8 mouse cellular contexts compared by ENCODE assay signal in the genomic region with DNA sequence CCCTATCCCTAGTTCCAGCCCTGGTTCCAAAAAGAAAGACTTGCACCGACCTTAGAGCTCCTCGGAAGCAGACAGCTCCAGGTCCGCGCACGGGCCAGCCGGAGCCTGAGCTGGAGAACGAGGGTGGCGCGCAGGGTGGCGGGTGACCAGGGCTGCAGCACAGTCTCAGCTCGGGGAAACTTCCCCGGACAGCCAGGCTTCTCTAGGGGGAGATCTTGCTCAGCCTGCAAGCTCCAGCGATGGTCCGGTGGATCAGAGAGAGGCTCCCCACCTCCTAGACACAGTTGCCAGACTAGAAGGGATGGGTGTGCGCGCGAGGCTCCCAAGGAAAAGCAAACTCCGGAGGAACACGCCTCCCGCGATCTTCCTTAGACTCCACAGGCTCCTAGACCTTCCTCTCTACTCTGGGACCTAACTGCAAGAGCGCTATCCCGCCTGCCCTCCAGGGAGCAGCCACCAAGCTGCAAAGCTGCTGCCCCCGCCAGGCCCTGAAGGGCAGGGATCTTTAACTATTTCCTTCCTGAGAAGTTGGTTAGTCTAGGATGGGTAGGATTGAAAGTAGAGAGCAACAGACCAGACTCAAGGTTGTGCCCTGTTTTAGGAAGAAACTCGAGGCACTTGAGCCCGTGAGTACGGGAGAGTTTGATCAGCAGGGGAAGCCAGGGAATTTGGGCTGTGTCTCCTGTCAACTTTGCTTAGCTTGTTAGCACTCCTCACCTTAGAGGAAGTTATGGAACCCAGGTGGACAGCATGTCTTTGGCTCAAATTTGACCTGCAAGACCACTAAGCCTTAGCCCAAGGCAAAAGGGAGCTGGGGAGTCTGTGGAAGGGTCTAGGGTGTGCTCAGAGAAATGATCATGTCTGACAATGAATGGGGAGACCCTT. TPM values are rescaled to one million over a fixed set of nuclear protein-coding genes. Genes with fewer than 3 reads are reported as not detected.
DNase-seq lines count a peak whose midpoint lies in the region; ATAC-seq lines count a peak whose summit lies in the region.

A gene (minus strand): TSS at position 419 of the 885 bp plus-strand sequence.

- peak; percentile 5 to 11 for DNase-seq in left cerebral cortex, adult 18-20 months (ENCODE audit: low spot score in 2 of 2)
- no peak for DNase-seq in left cerebral cortex, adult 11 months (ENCODE audit: low spot score)
- no peak for DNase-seq in spleen, postnatal 10 days (ENCODE audit: low spot score in 2 of 2)

- peak within 1 kb of the TSS; percentile 57 for H3K4me3 ChIP-seq in embryonic facial prominence, embryonic 15.5 days (replicated peaks)
- H3K4me3 ChIP-seq in heart, embryonic 13.5 days, result peak within 1 kb of the TSS; percentile 79
- H3K4me3 ChIP-seq in kidney, embryonic 16.5 days (ENCODE audit: low read length), result peak within 1 kb of the TSS; percentile 52
- peak within 1 kb of the TSS; percentile 51 for H3K4me3 ChIP-seq in liver, embryonic 16.5 days (ENCODE audit: low read depth, low read length)
- H3K4me3 ChIP-seq in neural tube, embryonic 15.5 days (replicated peaks), result peak within 1 kb of the TSS; percentile 46

- peak within 1 kb of the TSS; percentile 97 for H3K27ac ChIP-seq in embryonic facial prominence, embryonic 15.5 days (replicated peaks)
- peak within 1 kb of the TSS; percentile 99 for H3K27ac ChIP-seq in heart, embryonic 13.5 days (replicated peaks)
- H3K27ac ChIP-seq in kidney, embryonic 16.5 days (ENCODE audit: low read length), result peak within 1 kb of the TSS; percentile 94
- peak within 1 kb of the TSS; percentile 53 for H3K27ac ChIP-seq in liver, embryonic 16.5 days (ENCODE audit: low read length)
- H3K27ac ChIP-seq in neural tube, embryonic 15.5 days (replicated peaks), result peak within 1 kb of the TSS; percentile 80

- H3K36me3 ChIP-seq in embryonic facial prominence, embryonic 15.5 days, result no peaks in the 10 kb centered on the region
- H3K36me3 ChIP-seq in heart, embryonic 13.5 days, result peaks cover 10% of the 10 kb centered on the region
- H3K36me3 ChIP-seq in kidney, embryonic 16.5 days (ENCODE audit: insufficient read depth, low read length), result peaks cover 4% of the 10 kb centered on the region; the same call in 1 of the 2 replicates
- H3K36me3 ChIP-seq in liver, embryonic 16.5 days (ENCODE audit: control insufficient read depth, insufficient read depth), result no peaks in the 10 kb centered on the region
- no peaks in the 10 kb centered on the region for H3K36me3 ChIP-seq in neural tube, embryonic 15.5 days

- H3K27me3 ChIP-seq in embryonic facial prominence, embryonic 15.5 days, result no peaks in the 10 kb centered on the region
- no peaks in the 10 kb centered on the region for H3K27me3 ChIP-seq in heart, embryonic 13.5 days (replicated peaks)
- H3K27me3 ChIP-seq in kidney, embryonic 16.5 days (ENCODE audit: insufficient read depth, low read length), result no peaks in the 10 kb centered on the region
- H3K27me3 ChIP-seq in liver, embryonic 16.5 days (ENCODE audit: control insufficient read depth, insufficient read depth, low read depth, low read length), result no peaks in the 10 kb centered on the region
- no peaks in the 10 kb centered on the region; the same call in 1 of the 2 replicates for H3K27me3 ChIP-seq in neural tube, embryonic 15.5 days (replicated peaks)

- ATAC-seq in embryonic facial prominence, embryonic 15.5 days (ENCODE audit: insufficient number of reproducible peaks, low FRiP score, low TSS enrichment, low read depth), result peak; percentile 87
- ATAC-seq in heart, embryonic 13.5 days (ENCODE audit: extremely low read depth, insufficient number of reproducible peaks, low FRiP score, low TSS enrichment), result peak; percentile 60
- ATAC-seq in kidney, embryonic 16.5 days (ENCODE audit: low FRiP score, low TSS enrichment), result peak; percentile 96
- peak; percentile 37; the same call in 1 of the 2 replicates for ATAC-seq in liver, embryonic 16.5 days (ENCODE audit: low read depth)
- ATAC-seq in neural tube, embryonic 15.5 days (ENCODE audit: low FRiP score), result peak; percentile 86

- peaks cover 28% of the 10 kb centered on the region for H3K4me1 ChIP-seq in embryonic facial prominence, embryonic 15.5 days
- H3K4me1 ChIP-seq in heart, embryonic 13.5 days, result peaks cover 65% of the 10 kb centered on the region
- H3K4me1 ChIP-seq in kidney, embryonic 16.5 days (ENCODE audit: insufficient read depth, low read length), result peaks cover 17% of the 10 kb centered on the region
- no peaks in the 10 kb centered on the region; the same call in 1 of the 2 replicates for H3K4me1 ChIP-seq in liver, embryonic 16.5 days (ENCODE audit: control insufficient read depth, low read depth, low read length)
- H3K4me1 ChIP-seq in neural tube, embryonic 15.5 days, result peaks cover 11% of the 10 kb centered on the region

- WGBS in embryonic facial prominence, embryonic 15.5 days, result under 1% methylated on average over 27 of the region's 27 CpGs
- WGBS in heart, embryonic 13.5 days, result under 1% methylated on average over 27 of the region's 27 CpGs
- WGBS in kidney, embryonic 16.5 days, result under 1% methylated on average over 27 of the region's 27 CpGs
- 3% methylated on average over 27 of the region's 27 CpGs for WGBS in liver, embryonic 16.5 days (ENCODE audit: insufficient replicate concordance)
- 3% methylated on average over 27 of the region's 27 CpGs for WGBS in neural tube, embryonic 15.5 days

- H3K9me3 ChIP-seq in embryonic facial prominence, embryonic 15.5 days (replicated peaks), result no peaks in the 10 kb centered on the region
- H3K9me3 ChIP-seq in heart, embryonic 13.5 days, result no peaks in the 10 kb centered on the region
- H3K9me3 ChIP-seq in kidney, embryonic 16.5 days (ENCODE audit: low read length), result no peaks in the 10 kb centered on the region
- no peaks in the 10 kb centered on the region for H3K9me3 ChIP-seq in liver, embryonic 16.5 days (replicated peaks; ENCODE audit: control insufficient read depth, low read length)
- H3K9me3 ChIP-seq in neural tube, embryonic 15.5 days (replicated peaks), result no peaks in the 10 kb centered on the region

- peak within 1 kb of the TSS; percentile 47 for H3K9ac ChIP-seq in embryonic facial prominence, embryonic 15.5 days
- peak within 1 kb of the TSS; percentile 93 for H3K9ac ChIP-seq in heart, embryonic 13.5 days
- peak within 1 kb of the TSS; percentile 74 for H3K9ac ChIP-seq in kidney, embryonic 16.5 days (replicated peaks; ENCODE audit: low read length)
- H3K9ac ChIP-seq in liver, embryonic 16.5 days (ENCODE audit: low read depth, low read length), result peak within 1 kb of the TSS; percentile 37
- peak within 1 kb of the TSS; percentile 44 for H3K9ac ChIP-seq in neural tube, embryonic 15.5 days (replicated peaks)

- peak within 1 kb of the TSS; percentile 61 for H3K4me2 ChIP-seq in embryonic facial prominence, embryonic 15.5 days (replicated peaks)
- H3K4me2 ChIP-seq in heart, embryonic 13.5 days, result peak within 1 kb of the TSS; percentile 71
- peak within 1 kb of the TSS; percentile 58 for H3K4me2 ChIP-seq in kidney, embryonic 16.5 days (replicated peaks; ENCODE audit: low read depth, low read length)
- H3K4me2 ChIP-seq in liver, embryonic 16.5 days (ENCODE audit: low read depth, low read length), result peak within 1 kb of the TSS; percentile 57
- peak within 1 kb of the TSS; percentile 88 for H3K4me2 ChIP-seq in neural tube, embryonic 15.5 days

RNA-seq across cellular contexts. Expression of the gene that starts here (rescaled TPM):
- total RNA-seq in left cerebral cortex, adult 18-20 months (2021), result 1 to 10 TPM; 3.3 to 3.4 TPM
- 47.1 and 56.9 TPM in 2 replicates for polyA plus RNA-seq in embryonic facial prominence, embryonic 15.5 days (2015; fragmentation: Nextera tagmentation; extraction: Ambion mirVana)
- 38.2 and 42.8 TPM in 2 replicates for polyA plus RNA-seq in heart, embryonic 13.5 days (2015; fragmentation: Nextera tagmentation; extraction: Ambion mirVana)
- 28.6 and 32.4 TPM in 2 replicates for polyA plus RNA-seq in kidney, embryonic 16.5 days (2015; fragmentation: Nextera tagmentation; extraction: Ambion mirVana)
- polyA plus RNA-seq in liver, embryonic 16.5 days (2015; fragmentation: Nextera tagmentation; extraction: Ambion mirVana), result 3.4 TPM in 2 replicates
- 7.7 and 10.0 TPM in 2 replicates for polyA plus RNA-seq in neural tube, embryonic 15.5 days (2015; fragmentation: Nextera tagmentation; extraction: Ambion mirVana)

Comparison
In these comparisons a context has a peak if more than half of its experiments do, and no peak if none do; other contexts are left out.
1. DNase-seq: peak in left cerebral cortex, adult 18-20 months (2 of 2); none in left cerebral cortex, adult 11 months (single experiment) and spleen, postnatal 10 days (0 of 2).
2. ATAC-seq: peak in every context shown above with its lines; median percentile 96 in kidney, embryonic 16.5 days; 87 in embryonic facial prominence, embryonic 15.5 days; 86 in neural tube, embryonic 15.5 days; 60 in heart, embryonic 13.5 days; 37 in liver, embryonic 16.5 days.
3. H3K9ac ChIP-seq: peak in every context shown above with its lines; median percentile 93 in heart, embryonic 13.5 days; 74 in kidney, embryonic 16.5 days; 47 in embryonic facial prominence, embryonic 15.5 days; 44 in neural tube, embryonic 15.5 days; 37 in liver, embryonic 16.5 days.
4. Peak in every context shown above with its lines, with median percentiles within 50 percentile points of each other: H3K27ac ChIP-seq, H3K4me2 ChIP-seq and H3K4me3 ChIP-seq.